Mouse (Mus musculus): ENCODE results near the gene Gm17542. TPM values are rescaled to one million over a fixed set of nuclear protein-coding genes. Genes with fewer than 3 reads are reported as not detected.

The Gm17542 gene
- not detected in 2 replicates for polyA plus RNA-seq (2012; rRNA removed)

GRCm38 (mm10) chr10:58718110-58718509, at the start of gene Gm17542:
TSS of gene Gm17542 (minus strand) at chr10:58718210.

DNA sequence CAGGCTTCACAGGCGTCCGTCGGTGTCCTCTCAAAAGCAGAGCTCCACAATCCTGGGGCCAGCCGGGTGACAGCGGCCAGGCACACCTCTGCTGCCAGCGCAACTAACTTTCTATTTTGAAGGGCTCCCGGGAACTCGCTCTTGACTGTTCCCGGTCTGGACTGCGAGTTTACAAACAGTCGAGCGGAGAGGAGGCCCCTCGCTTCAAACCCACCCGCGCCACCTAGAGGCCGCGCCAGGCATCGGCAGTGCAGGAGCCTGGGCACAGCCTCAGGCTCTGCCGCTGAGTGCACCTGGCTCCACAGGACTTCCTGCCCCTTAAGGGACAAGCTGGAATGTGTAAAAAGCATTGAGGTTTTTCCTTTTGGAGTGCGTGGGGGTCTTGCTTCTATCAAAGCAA, 42.5 kb downstream of the Gm17542 start, which contains the start of gene Edar:
Edar (minus strand) TSS at position 122 of the 400 bp plus-strand sequence.

Other genes starting within 250 kb of the Gm17542 start
- 5.4 and 5.5 TPM in 2 replicates for gene Ccdc138, start 220.3 kb downstream of the Gm17542 start, polyA plus RNA-seq (2012; rRNA removed)
- gene Edar, start 42.6 kb downstream of the Gm17542 start, polyA plus RNA-seq (2012; rRNA removed), result 0.63 and 0.67 TPM in 2 replicates
- gene Sh3rf3, start 95.1 kb upstream of the Gm17542 start, polyA plus RNA-seq (2012; rRNA removed), result 17.8 and 22.0 TPM in 2 replicates

Measured in central nervous system, embryonic 18 days (tissue).